In genomic region chr2:32381775-32382223, GRCm38 (mm10) we compare ENCODE assay signal across 8 mouse cellular contexts. TPM values are rescaled to one million over a fixed set of nuclear protein-coding genes. Genes with fewer than 3 reads are reported as not detected.
DNase-seq lines count a peak whose midpoint lies in the region; ATAC-seq and TF ChIP-seq lines count a peak whose summit lies in the region.

Gene 1110008P14Rik, minus strand, starts transcription at chr2:32381938.

- peaks cover 4% of the 10 kb centered on the region; the same call in 1 of the 2 replicates for H3K4me1 ChIP-seq in embryonic facial prominence, embryonic 12.5 days
- peaks cover 3% of the 10 kb centered on the region; the same call in 1 of the 2 replicates for H3K4me1 ChIP-seq in kidney, adult 2 months (ENCODE audit: control insufficient read depth, insufficient read depth, low read length)
- peaks cover 7% of the 10 kb centered on the region for H3K4me1 ChIP-seq in limb, embryonic 13.5 days
- H3K4me1 ChIP-seq in midbrain, embryonic 15.5 days = peaks cover 13% of the 10 kb centered on the region

- peak; percentile 92 for DNase-seq in 416B (ENCODE audit: low read depth)
- DNase-seq in adrenal gland, postnatal 36 days = peak; percentile 98 to 99
- DNase-seq in heart, adult 18-20 months = peak; percentile 96 to 98
- peak; percentile 97 for DNase-seq in kidney, adult 2 months
- peak; percentile 95 to 99 for DNase-seq in spleen, adult 18-20 months

- H3K27me3 ChIP-seq in embryonic facial prominence, embryonic 12.5 days = peaks cover 2% of the 10 kb centered on the region; the same call in 1 of the 2 replicates
- no peaks in the 10 kb centered on the region for H3K27me3 ChIP-seq in kidney, adult 2 months (replicated peaks; ENCODE audit: control insufficient read depth, insufficient read depth, low read length)
- H3K27me3 ChIP-seq in limb, embryonic 13.5 days = peaks cover 6% of the 10 kb centered on the region; the same call in 1 of the 2 replicates
- 0 out of 2 replicates have a peak, but pooled peaks cover 2% of the 10 kb centered on the region for H3K27me3 ChIP-seq in midbrain, embryonic 15.5 days (replicated peaks)

- no peak for TF ChIP-seq CTCF in kidney, adult 2 months (conservative IDR thresholded peaks at IDR 0.05; ENCODE audit: insufficient read depth, insufficient read length, low read depth, low read length)

- peak within 1 kb of the TSS; percentile 68 for H3K4me3 ChIP-seq in embryonic facial prominence, embryonic 12.5 days
- peak within 1 kb of the TSS; percentile 80 for H3K4me3 ChIP-seq in kidney, adult 2 months (ENCODE audit: insufficient read depth, low read depth, low read length)
- H3K4me3 ChIP-seq in limb, embryonic 13.5 days = peak within 1 kb of the TSS; percentile 72
- peak within 1 kb of the TSS; percentile 63 for H3K4me3 ChIP-seq in midbrain, embryonic 15.5 days

- under 1% methylated on average over 41 of the region's 47 CpGs for WGBS in embryonic facial prominence, embryonic 12.5 days
- under 1% methylated on average over 46 of the region's 47 CpGs for WGBS in kidney, adult 2 months
- WGBS in limb, embryonic 13.5 days = 0% methylated on average over 31 of the region's 47 CpGs
- under 1% methylated on average over 42 of the region's 47 CpGs for WGBS in midbrain, embryonic 15.5 days

- H3K36me3 ChIP-seq in embryonic facial prominence, embryonic 12.5 days = peaks cover 33% of the 10 kb centered on the region
- no peaks in the 10 kb centered on the region for H3K36me3 ChIP-seq in kidney, adult 2 months (ENCODE audit: control insufficient read depth, insufficient read depth, low read length)
- H3K36me3 ChIP-seq in limb, embryonic 13.5 days = peaks cover 30% of the 10 kb centered on the region
- H3K36me3 ChIP-seq in midbrain, embryonic 15.5 days (replicated peaks) = peaks cover 25% of the 10 kb centered on the region; the same call in 1 of the 2 replicates

- TF ChIP-seq POLR2A in kidney, adult 2 months (IDR thresholded peaks at IDR 0.05; ENCODE audit: low read depth, low read length) = no peak

- peak within 1 kb of the TSS; percentile 63 for H3K9ac ChIP-seq in embryonic facial prominence, embryonic 12.5 days
- H3K9ac ChIP-seq in limb, embryonic 13.5 days = peak within 1 kb of the TSS; percentile 72
- H3K9ac ChIP-seq in midbrain, embryonic 15.5 days = peak within 1 kb of the TSS; percentile 67

- H3K9me3 ChIP-seq in embryonic facial prominence, embryonic 12.5 days = no peaks in the 10 kb centered on the region
- H3K9me3 ChIP-seq in limb, embryonic 13.5 days = no peaks in the 10 kb centered on the region
- H3K9me3 ChIP-seq in midbrain, embryonic 15.5 days = no peaks in the 10 kb centered on the region

- H3K27ac ChIP-seq in embryonic facial prominence, embryonic 12.5 days = no peak within 1 kb of the TSS
- H3K27ac ChIP-seq in kidney, adult 2 months (ENCODE audit: insufficient read depth, low read depth, low read length) = peak within 1 kb of the TSS; percentile 46; the same call in 1 of the 2 replicates
- H3K27ac ChIP-seq in limb, embryonic 13.5 days = 0 out of 2 replicates have a peak within 1 kb of the TSS, but pooled peaks have one; percentile 1
- H3K27ac ChIP-seq in midbrain, embryonic 15.5 days = peak within 1 kb of the TSS; percentile 54

- peak within 1 kb of the TSS; percentile 93 for H3K4me2 ChIP-seq in embryonic facial prominence, embryonic 12.5 days (replicated peaks)
- peak within 1 kb of the TSS; percentile 97 for H3K4me2 ChIP-seq in limb, embryonic 13.5 days (replicated peaks)
- peak within 1 kb of the TSS; percentile 82 for H3K4me2 ChIP-seq in midbrain, embryonic 15.5 days

- peak; percentile 64 for ATAC-seq in embryonic facial prominence, embryonic 12.5 days (ENCODE audit: insufficient number of reproducible peaks, insufficient read depth, low FRiP score, low TSS enrichment)
- ATAC-seq in limb, embryonic 13.5 days (ENCODE audit: low FRiP score, low read depth) = peak; percentile 91
- peak; percentile 88 for ATAC-seq in midbrain, embryonic 15.5 days (replicated peaks)

RNA-seq across cellular contexts. Expression of gene 1110008P14Rik, which starts in this region (rescaled TPM):
- 100 to 1,000 TPM; 175 to 184 TPM for total RNA-seq in adrenal gland, postnatal 36 days (2021)
- polyA plus RNA-seq in embryonic facial prominence, embryonic 12.5 days (2016; fragmentation: Nextera tagmentation; extraction: Ambion mirVana) = 53.9 and 54.6 TPM in 2 replicates
- total RNA-seq in heart, adult 18-20 months (2021) = 10 to 100 TPM; 43.2 to 50.5 TPM
- polyA plus RNA-seq in kidney, adult 2 months (2012; rRNA removed) = 182 and 215 TPM in 2 replicates
- polyA plus RNA-seq in limb, embryonic 13.5 days (2015; fragmentation: Nextera tagmentation; extraction: Ambion mirVana) = 45.8 and 48.7 TPM in 2 replicates
- polyA plus RNA-seq in midbrain, embryonic 15.5 days (2015; fragmentation: Nextera tagmentation; extraction: Ambion mirVana) = 116 and 117 TPM in 2 replicates
